Mouse (Mus musculus) myocyte (in vitro differentiated cells): ENCODE results near the gene Myo10. TPM values are rescaled to one million over a fixed set of nuclear protein-coding genes. Genes with fewer than 3 reads are reported as not detected.
A peak's percentile ranks its signal among the peaks of the same experiment; 100 is the strongest.

Experiments used
- H3K27me3 ChIP-seq: one replicate; pipeline ENCODE4 v1.6.1; 2011; ENCODE audit not compliant: control insufficient read depth, insufficient read depth, insufficient read length
- H3K36me3 ChIP-seq: one replicate; pipeline ENCODE4 v1.6.1; 2011; ENCODE audit not compliant: control insufficient read depth, insufficient read depth
- H3K4me2 ChIP-seq: one replicate; pipeline ENCODE4 v1.6.1; 2011; ENCODE audit warnings: low read depth, control low read depth
- H3K4me3 ChIP-seq: one replicate; pipeline ENCODE4 v1.5.1; 2011; ENCODE audit warnings: mild to moderate bottlenecking, control low read depth, moderate library complexity
- H3K79me2 ChIP-seq: one replicate; pipeline ENCODE4 v1.6.1; 2011; ENCODE audit not compliant: control insufficient read depth, insufficient read depth
- H3ac ChIP-seq: one replicate; pipeline ENCODE4 v1.6.1; 2011; ENCODE audit not compliant: control insufficient read depth, insufficient read length
- CEBPB ChIP-seq: IDR thresholded peaks from 2 replicates; pipeline ENCODE4 v1.6.1; 2011; ENCODE audit warnings: mild to moderate bottlenecking, moderate library complexity; ENCODE audit not compliant: poor library complexity, insufficient read depth, severe bottlenecking
- E2F4 ChIP-seq: IDR thresholded peaks from one replicate; pipeline ENCODE4 v1.6.1; 2011; ENCODE audit warnings: mild to moderate bottlenecking, control low read depth, moderate library complexity; ENCODE audit not compliant: insufficient read depth
- MAX ChIP-seq: IDR thresholded peaks from one replicate; pipeline ENCODE4 v1.6.1; 2011; ENCODE audit warnings: low read depth, mild to moderate bottlenecking, control low read depth
- MYOD1 ChIP-seq, 3 experiments: IDR thresholded peaks; one replicate each; pipeline ENCODE4 v1.6.1; 2011; ENCODE audit warnings: control low read depth in 2 of 3, low read depth in 2 of 3, mild to moderate bottlenecking in 2 of 3, moderate library complexity in 1 of 3; ENCODE audit not compliant: insufficient read length in 2 of 3, control insufficient read depth in 1 of 3
- MYOG ChIP-seq, 3 experiments: IDR thresholded peaks; one replicate each; pipeline ENCODE4 v1.6.1; 2011; ENCODE audit warnings: control low read depth in 2 of 3, low read depth in 2 of 3, mild to moderate bottlenecking in 2 of 3; ENCODE audit not compliant: insufficient read length in 2 of 3, control insufficient read depth in 1 of 3, insufficient read depth in 1 of 3
- POLR2A ChIP-seq: IDR thresholded peaks from one replicate; pipeline ENCODE4 v1.6.1; 2011; ENCODE audit warnings: low read depth, mild to moderate bottlenecking, control low read depth, moderate library complexity; ENCODE audit not compliant: insufficient read length
- POLR2AphosphoS2 ChIP-seq: IDR thresholded peaks from one replicate; pipeline ENCODE4 v1.6.1; 2011; ENCODE audit warnings: low read depth, control low read depth; ENCODE audit not compliant: insufficient read length
- REST ChIP-seq: IDR thresholded peaks from one replicate; pipeline ENCODE4 v1.6.1; 2011; ENCODE audit warnings: mild to moderate bottlenecking, control low read depth, moderate library complexity; ENCODE audit not compliant: insufficient read depth, insufficient read length
- SRF ChIP-seq: IDR thresholded peaks from one replicate; pipeline ENCODE4 v1.6.1; 2011; ENCODE audit warnings: low read depth; ENCODE audit not compliant: control insufficient read depth, insufficient read length
- TCF12 ChIP-seq: IDR thresholded peaks from one replicate; pipeline ENCODE4 v1.6.1; 2011; ENCODE audit warnings: mild to moderate bottlenecking, control low read depth; ENCODE audit not compliant: poor library complexity, insufficient read depth, severe bottlenecking
- TCF3 ChIP-seq: IDR thresholded peaks from one replicate; pipeline ENCODE4 v1.6.1; 2011; ENCODE audit warnings: low read depth, control low read depth; ENCODE audit not compliant: insufficient read length
- USF1 ChIP-seq: IDR thresholded peaks from one replicate; pipeline ENCODE4 v1.6.1; 2011; ENCODE audit warnings: low read depth, mild to moderate bottlenecking, control low read depth, moderate library complexity
- polyA plus RNA-seq: library from polyadenylated mRNA; unstranded; fragments of >200 nt; fragmentation: generic; extraction: Trizol; gene quantifications from one replicate; pipeline ENCODE4 v1.2.1, GENCODE M21; 2012; ENCODE audit warnings: missing spikeins

The Myo10 gene
- polyA plus RNA-seq, 1 experiment = 71.4 TPM

DNA sequence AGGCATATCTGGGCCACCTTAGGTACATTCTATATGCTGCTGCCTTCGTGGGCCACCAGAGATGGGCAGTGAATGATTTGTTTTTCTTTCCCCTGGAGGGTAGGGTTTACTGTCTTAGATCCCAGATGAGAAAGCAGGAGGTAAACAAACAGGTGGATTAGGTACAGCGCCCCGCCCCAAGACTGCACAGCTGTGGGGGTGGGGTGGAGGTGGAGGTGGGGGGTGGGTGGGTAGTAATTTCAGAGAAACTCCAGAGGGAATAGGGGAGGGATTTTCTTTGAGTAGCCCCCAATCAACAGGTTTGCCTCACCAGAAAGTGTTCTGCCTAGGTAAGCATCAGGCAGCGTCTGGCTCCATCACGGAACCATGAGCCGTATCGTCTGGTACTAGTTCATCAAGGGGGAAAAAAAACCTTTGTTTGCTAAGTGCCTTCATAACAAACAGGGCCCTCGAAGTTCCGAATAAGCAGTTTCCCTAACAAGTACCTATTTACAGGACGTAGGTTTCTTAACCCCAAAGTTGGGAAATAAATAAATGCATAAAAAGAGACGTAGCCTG, 221.8 kb downstream of the Myo10 start:
- Histone ChIP-seq H3K79me2 (peaks cover 47% of the 10 kb centered on the region), H3K27me3 (no peaks in the 10 kb centered on the region)
- TF ChIP-seq POLR2A (no peak), E2F4 (no peak)

DNA sequence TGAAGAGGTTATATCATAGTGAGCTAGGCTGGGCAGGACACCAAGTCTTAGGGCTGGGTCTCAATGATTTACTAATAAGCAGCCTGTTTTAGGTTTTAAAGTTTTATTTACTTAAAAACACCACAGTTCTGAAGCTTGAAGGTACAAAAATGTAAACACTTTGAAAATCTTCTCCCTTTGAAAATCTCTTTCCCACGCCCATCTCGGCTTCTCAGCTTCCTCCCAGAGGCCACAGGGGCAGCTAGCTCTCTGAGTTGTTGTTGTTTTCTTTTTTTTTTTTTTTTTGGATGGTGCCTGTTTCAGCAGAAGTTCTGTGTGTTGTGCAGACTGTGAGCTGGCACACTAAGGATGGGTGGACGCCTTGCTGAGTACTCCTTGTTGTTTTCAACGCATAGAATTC, 222.4 kb downstream of the Myo10 start:
- Histone ChIP-seq H3ac (no peak overlapping the region), H3K4me2 (peak overlapping the region; percentile 85), H3K36me3 (no peaks in the 10 kb centered on the region), H3K79me2 (peaks cover 54% of the 10 kb centered on the region), H3K4me3 (peak overlapping the region; percentile 39), H3K27me3 (no peaks in the 10 kb centered on the region)
- no peak for TF ChIP-seq USF1
- no peak for TF ChIP-seq MAX
- TF ChIP-seq MYOG (IDR thresholded peaks at IDR 0.05; ENCODE audit: control insufficient read depth in 1 of 3, insufficient read depth in 1 of 3, insufficient read length in 2 of 3, low read depth in 2 of 3) = no peak
- TF ChIP-seq POLR2AphosphoS2 = no peak
- TF ChIP-seq SRF = no peak
- TF ChIP-seq POLR2A = no peak
- TF ChIP-seq TCF3 = no peak
- no peak for TF ChIP-seq MYOD1 (IDR thresholded peaks at IDR 0.05; ENCODE audit: control insufficient read depth in 1 of 3, insufficient read length in 2 of 3, low read depth in 2 of 3)
- no peak for TF ChIP-seq CEBPB
- no peak for TF ChIP-seq REST
- no peak for TF ChIP-seq E2F4
- TF ChIP-seq TCF12 = no peak

More for the DNA sequence above, 221.8 kb downstream of the Myo10 start:
- Histone ChIP-seq H3K36me3 (no peaks in the 10 kb centered on the region), H3K4me3 (peak overlapping the region; percentile 39), H3ac (peak overlapping the region; percentile 61), H3K4me2 (peak overlapping the region; percentile 85)

GRCm38 (mm10) chr15:25847576-25848168, 225.3 kb downstream of the Myo10 start:
- Histone ChIP-seq H3K27me3 (no peaks in the 10 kb centered on the region), H3K4me3 (no peak overlapping the region), H3ac (no peak overlapping the region), H3K4me2 (no peak overlapping the region), H3K36me3 (no peaks in the 10 kb centered on the region), H3K79me2 (peaks cover 82% of the 10 kb centered on the region)
- peak; percentile 71 for TF ChIP-seq TCF12
- peak; percentile 68 to 79 (median 76) for TF ChIP-seq MYOD1 (IDR thresholded peaks at IDR 0.05; ENCODE audit: control insufficient read depth in 1 of 3, insufficient read length in 2 of 3, low read depth in 2 of 3)
- TF ChIP-seq USF1 = peak; percentile 8
- TF ChIP-seq SRF = no peak
- peak in 1 of 3 experiments; percentile 80 for TF ChIP-seq MYOG (IDR thresholded peaks at IDR 0.05; ENCODE audit: control insufficient read depth in 1 of 3, insufficient read depth in 1 of 3, insufficient read length in 2 of 3, low read depth in 2 of 3)
- TF ChIP-seq CEBPB = no peak

DNA sequence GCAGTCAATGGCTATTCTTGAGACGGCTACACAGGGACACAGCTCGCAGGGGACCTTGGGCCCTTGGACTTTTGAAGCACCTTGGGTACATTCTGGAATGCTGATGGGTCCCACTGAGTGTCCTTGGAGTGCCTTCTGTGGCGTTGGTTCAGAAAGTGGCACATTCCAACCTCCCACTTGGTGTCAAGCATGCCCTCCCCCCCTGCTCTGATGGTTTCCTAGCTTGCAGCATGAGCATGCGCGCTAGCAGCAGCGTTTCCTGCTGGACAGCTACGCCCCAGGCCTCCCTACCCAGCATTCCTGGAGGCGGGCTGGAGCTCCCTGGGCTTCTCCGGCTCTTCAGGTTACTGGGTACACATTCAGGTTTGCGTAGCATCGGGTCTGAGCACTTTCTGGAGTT, 228.2 kb downstream of the Myo10 start:
- H3K4me2 ChIP-seq = no peak overlapping the region
- no peaks in the 10 kb centered on the region for H3K36me3 ChIP-seq
- no peak overlapping the region for H3ac ChIP-seq
- no peaks in the 10 kb centered on the region for H3K27me3 ChIP-seq
- no peak overlapping the region for H3K4me3 ChIP-seq
- peaks cover 85% of the 10 kb centered on the region for H3K79me2 ChIP-seq
- TF ChIP-seq MYOG (IDR thresholded peaks at IDR 0.05; ENCODE audit: control insufficient read depth in 1 of 3, insufficient read depth in 1 of 3, insufficient read length in 2 of 3, low read depth in 2 of 3) (no peak), USF1 (no peak), POLR2A (no peak), MAX (no peak), POLR2AphosphoS2 (no peak), MYOD1 (IDR thresholded peaks at IDR 0.05; ENCODE audit: control insufficient read depth in 1 of 3, insufficient read length in 2 of 3, low read depth in 2 of 3) (no peak)

DNA sequence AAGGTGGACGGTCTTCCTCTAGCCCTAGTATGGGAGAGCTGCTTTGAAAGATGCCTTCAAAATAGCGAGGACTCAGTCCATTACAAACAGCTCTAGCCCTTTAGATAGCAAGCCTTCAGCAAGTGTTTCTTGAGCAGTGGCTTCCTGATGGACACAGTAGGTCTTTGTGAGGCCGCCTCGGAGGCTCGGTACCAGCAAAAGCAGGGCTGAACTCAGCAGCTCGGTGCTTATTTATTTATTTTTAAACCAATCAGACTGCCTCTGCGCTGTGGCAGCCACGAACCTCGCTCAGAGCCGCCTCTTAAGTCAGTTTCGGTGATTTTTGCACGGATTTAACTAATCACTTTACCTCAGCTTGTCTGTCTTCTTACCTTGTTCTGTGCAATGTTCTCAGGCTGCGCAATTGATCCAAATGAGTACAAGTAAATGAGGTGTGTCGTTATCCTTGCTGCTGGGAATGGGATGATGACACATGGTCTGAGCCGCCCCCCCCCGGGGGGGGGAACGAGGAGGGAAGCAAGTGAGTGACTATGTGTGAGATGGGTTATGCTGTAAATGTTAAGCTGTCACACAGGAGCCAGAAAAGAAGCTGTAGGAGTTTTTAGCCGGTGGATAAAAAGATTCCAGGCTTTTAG, 232.1 kb downstream of the Myo10 start:
- Histone ChIP-seq H3K4me2 (no peak overlapping the region), H3K36me3 (no peaks in the 10 kb centered on the region), H3ac (no peak overlapping the region), H3K27me3 (no peaks in the 10 kb centered on the region), H3K4me3 (no peak overlapping the region), H3K79me2 (peaks cover 91% of the 10 kb centered on the region)
- no peak for TF ChIP-seq SRF
